Mouse (Mus musculus) ovary, postnatal 14 days (tissue): ENCODE results near the gene Dqx1.
A peak's percentile ranks its signal among the peaks of the same experiment; 100 is the strongest.

Experiments used
- DNase-seq: peaks from one replicate; pipeline ENCODE4 v3.0.0; 2022; ENCODE audit warnings: low spot score

Dqx1 gene

DNA sequence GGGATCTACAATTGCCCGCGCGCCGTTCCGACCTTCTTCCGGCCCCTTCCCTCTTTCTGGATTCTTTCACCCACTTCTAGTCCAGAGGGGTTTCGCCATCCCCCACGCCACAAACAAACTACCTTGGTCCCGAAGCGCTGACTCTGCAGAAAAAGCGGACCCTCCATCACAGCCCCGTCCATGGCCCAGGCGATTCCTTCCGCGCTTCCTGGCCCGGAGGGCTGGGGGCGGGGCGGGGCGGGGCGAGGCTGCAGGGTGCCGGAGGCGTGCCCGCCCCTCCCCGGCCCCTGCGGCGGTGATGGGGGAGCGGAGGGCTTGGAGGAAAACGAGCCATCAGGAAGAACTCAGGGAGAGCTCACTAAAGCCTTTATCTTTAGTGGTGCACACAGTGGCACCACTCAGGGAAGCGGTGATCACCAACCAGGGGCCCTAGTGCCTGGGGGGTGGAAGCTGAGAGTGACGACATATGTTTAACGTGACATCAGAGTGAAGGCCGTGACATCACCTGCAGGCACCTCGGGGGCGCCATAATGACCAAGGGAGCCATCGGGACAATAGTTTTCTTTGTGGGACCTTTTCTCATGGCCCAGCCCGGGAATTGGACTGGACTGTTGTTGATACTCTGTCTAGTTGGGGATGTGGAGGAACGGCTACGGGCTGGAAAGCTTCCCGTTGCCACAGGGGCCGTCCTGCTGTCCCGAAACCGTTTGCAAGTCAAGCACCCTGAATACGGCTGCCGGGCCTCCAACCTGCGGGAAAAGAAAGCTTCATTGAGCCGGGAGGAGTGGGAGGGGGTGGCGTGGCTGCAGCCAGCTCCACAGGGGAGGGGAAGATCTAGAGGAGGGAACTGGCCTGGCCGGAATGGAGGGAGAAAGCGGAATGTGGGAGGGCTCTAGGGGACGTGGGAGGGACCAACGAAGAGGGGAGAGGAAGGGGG is 24.1 kb upstream of the Dqx1 start, which contains the start of the genes Dok1 and Loxl3:
Gene Dok1 (minus strand): TSS at position 223 of the 937 bp plus-strand sequence.
Gene Loxl3 (plus strand): TSS at position 925 of the 937 bp plus-strand sequence.
- peak; percentile 59 for DNase-seq

DNA sequence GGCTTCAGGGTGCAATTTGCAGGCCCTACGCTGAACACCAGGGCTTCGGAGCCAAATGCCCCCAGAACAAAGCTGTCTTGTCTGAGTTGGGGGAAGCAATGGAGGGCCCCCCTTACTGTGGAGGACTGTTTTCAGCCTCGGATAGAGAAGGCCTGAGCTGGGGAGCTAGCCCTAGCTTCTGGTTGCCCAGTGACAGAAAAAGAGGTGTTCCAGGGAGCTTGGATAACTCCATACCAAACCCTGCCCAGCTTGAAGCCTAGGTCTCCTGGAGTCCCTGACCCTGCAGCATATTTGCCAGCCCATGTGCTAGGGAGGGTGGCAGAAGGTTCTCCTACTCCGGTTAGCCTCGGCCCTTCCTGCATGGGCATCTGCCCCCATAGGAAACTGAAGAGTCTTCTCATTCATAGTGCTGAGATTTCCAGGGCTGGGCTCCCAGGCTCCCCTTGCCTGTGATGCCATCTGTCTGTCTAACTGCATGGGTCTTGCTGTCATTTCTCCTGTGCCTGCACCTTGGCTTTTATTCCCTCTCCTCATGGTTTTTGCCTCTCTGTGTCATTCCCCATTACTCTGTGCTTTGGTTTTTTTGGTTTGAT is 23.1 kb upstream of the Dqx1 start:
- no peak for DNase-seq

DNA sequence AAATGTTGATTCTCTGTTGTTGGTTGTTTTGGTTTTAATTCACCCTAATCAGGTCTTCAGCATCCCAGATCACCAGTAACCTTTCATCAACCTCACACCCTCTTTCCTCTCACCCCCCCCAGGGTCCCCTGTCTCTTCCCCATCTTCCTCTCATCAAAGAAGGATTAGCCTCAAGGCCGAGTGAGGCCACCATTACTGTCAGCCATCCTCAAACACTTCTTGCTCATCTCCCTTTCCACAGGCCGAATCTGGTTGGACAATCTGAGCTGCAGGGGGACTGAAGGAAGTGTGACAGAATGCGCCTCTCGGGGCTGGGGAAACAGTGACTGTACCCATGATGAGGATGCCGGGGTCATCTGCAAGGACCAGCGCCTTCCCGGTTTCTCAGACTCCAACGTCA is 20.5 kb upstream of the Dqx1 start:
- DNase-seq, result no peak

- peak; percentile 90 for DNase-seq
These were observed 19.1 kb upstream of the Dqx1 start for GRCm38 (mm10) chr6:83038496-83039012.

DNA sequence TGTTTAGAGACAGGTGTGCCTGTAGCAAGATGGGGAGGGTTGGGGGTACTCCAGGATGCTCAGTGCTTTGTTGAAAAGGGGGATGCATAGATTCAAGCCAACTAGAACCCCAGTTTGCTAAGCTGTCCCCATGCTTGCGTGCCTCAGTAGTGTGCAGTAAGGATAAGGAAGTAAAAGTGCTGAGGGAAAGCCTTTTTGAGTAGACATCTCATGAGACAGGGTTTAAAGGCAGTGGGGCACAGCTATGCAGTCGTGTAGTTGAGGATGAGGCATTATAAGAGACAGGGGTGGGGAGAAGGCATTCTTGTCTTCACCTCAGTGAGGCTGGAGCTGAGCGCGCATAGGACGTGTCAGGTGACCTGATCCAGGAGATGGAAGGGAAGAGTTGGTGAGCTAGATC is 17.0 kb upstream of the Dqx1 start:
- DNase-seq, result no peak

GRCm38 (mm10) chr6:83043561-83043960 is 14.1 kb upstream of the Dqx1 start:
- no peak for DNase-seq

- DNase-seq, result no peak
These were observed 13.7 kb upstream of the Dqx1 start for GRCm38 (mm10) chr6:83043993-83044392.

DNA sequence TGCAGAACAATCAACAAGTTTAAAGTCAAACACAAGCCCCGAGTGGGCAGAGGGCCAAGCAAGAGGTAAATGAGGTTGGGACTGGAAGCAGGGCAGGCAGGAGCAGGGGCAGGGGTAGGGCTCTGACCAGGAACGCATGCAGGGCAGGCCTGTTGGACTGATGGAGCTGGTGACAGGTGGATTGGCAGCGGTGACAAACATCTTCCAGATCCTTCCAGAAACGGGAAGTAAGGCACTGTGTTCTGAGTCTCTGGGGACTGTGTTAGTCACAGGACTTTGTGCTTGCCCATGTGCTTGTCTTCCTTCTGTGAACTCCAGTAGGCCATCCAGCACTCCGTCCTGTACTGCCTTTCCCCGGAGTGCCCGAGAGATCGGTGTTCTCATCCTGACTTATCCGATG is 12.9 kb upstream of the Dqx1 start:
- DNase-seq, result no peak

- DNase-seq, result no peak
These were observed 8.3 kb upstream of the Dqx1 start for GRCm38 (mm10) chr6:83049367-83049766.

DNA sequence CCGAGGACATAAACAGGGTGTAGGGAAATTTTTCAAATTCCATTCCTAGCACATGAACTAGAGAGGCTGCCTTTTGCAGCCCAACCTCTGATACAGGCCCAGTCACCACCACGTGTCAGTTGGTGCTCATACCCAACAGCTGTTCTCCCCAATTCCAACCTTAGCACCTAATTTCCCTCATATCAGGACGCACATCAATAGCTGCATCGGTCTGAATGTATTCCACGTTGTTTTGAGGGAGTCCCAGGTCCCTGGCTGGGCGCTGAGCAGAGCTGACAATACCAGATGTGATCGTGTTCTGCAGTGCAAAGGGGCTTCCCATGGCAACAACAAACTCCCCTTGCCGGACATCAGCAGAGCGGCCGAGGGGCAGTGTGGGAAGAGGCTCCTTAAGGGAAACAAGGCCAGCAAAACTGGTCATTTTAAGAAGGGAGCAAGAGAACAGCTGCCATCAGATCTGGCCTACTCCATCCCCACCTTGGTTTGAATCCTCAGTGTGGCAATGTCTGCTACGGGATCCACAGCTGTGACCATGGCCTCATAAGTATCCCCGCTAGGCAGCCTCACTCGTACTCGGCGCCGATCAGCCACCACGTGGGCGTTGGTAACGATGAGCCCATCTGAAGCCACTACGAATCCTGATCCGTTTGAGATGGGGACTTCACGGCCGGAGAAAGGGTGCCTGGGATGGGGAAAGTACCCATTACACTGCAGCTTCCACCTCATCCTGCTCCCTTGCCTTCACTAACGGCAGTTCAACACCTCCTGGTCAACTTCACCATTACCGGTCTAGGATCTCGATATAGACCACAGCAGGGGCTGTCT is 4.3 kb upstream of the Dqx1 start:
- DNase-seq, result no peak

- peak; percentile 89 for DNase-seq
These were observed 3.4 kb upstream of the Dqx1 start, which contains the start of gene Aup1 for GRCm38 (mm10) chr6:83054074-83054851. TSS of gene Aup1 (plus strand) at chr6:83054521.

GRCm38 (mm10) chr6:83054871-83055431 is 2.7 kb upstream of the Dqx1 start, which contains the start of gene Htra2:
TSS of gene Htra2 (minus strand) at chr6:83055273.
- peak; percentile 29 for DNase-seq

- no peak for DNase-seq
These were observed 1.1 kb downstream of the Dqx1 start for GRCm38 (mm10) chr6:83058725-83059124.

- no peak for DNase-seq
These were observed 8.4 kb downstream of the Dqx1 start for GRCm38 (mm10) chr6:83065995-83066394.

- DNase-seq, result no peak
These were observed 8.8 kb downstream of the Dqx1 start for GRCm38 (mm10) chr6:83066441-83066840.

- no peak for DNase-seq
These were observed 10.6 kb downstream of the Dqx1 start for GRCm38 (mm10) chr6:83068221-83068620.

- DNase-seq, result no peak
These were observed 11.3 kb downstream of the Dqx1 start for GRCm38 (mm10) chr6:83068706-83069487.

DNA sequence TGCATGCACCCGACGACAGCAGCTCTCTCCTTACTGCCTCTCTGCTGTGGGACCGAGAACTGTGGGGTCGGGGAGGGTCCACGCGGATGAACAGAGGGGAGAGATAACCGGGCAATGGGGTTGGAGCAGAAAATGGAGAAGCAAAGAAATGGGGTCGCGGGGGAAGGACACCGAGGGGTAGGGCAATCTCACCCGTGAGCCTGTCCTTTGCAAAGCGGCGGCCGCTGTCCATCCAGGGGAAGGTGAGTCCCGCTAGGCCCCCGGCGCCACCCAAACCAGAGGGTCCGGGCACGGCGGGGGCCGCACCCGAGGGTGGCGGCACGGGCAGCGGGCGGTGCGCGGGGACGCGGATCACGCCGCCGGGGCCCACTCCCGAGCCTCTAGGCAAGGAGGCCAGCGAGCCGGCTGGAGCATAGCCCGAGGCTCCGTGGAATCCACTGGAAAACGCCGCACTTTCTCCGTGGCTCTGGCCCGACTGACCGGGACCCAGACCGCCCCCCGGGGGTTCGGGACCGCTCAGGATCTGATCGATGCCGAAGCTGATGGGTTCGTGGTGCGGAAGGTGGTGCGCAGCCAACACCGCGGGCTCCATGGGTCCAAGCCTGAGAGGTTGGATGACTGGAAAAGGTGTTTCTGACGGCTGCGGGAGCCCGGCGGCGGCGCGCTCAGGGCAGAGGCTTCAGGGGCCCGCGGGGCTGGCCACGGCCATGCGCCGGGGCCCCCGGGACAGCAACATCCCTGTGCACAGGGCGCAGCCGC is 12.0 kb downstream of the Dqx1 start:
- DNase-seq, result no peak

DNA sequence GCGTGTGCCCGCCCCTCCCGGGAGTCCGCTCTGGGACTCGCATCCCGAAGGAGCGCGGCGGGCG is 12.4 kb downstream of the Dqx1 start, which contains the start of gene Tlx2:
Gene Tlx2 (minus strand): TSS at position 47 of the 64 bp plus-strand sequence.
- DNase-seq, result no peak
